Mouse (Mus musculus) liver, embryonic 15.5 days (tissue): ENCODE data around the gene Tnfsfm13. TPM values are rescaled to one million over a fixed set of nuclear protein-coding genes. Genes with fewer than 3 reads are reported as not detected.
A peak's percentile ranks its signal among the peaks of the same experiment; 100 is the strongest.

Experiments
- ATAC-seq: fragments of 200-750 bp; cut with Nextera tagmentation; 2 replicates; pipeline ENCODE4 v1.8.0; 2017; ENCODE audit warnings: moderate number of reproducible peaks, mild to moderate bottlenecking, moderate library complexity; ENCODE audit not compliant: insufficient read depth
- H3K27ac ChIP-seq: fragments of 300-500 bp; sonication (generic); replicated peaks from 2 replicates; pipeline ENCODE4 v1.5.1; 2015; ENCODE audit warnings: mild to moderate bottlenecking, inconsistent platforms
- H3K27me3 ChIP-seq: fragments of 300-500 bp; sonication (generic); 2 replicates; pipeline ENCODE4 v1.6.1; 2015; ENCODE audit warnings: mild to moderate bottlenecking, inconsistent platforms
- H3K36me3 ChIP-seq: fragments of 300-500 bp; sonication (generic); replicated peaks from 2 replicates; pipeline ENCODE4 v1.6.1; 2015; ENCODE audit warnings: moderate library complexity, mild to moderate bottlenecking, inconsistent platforms
- H3K4me1 ChIP-seq: fragments of 300-500 bp; sonication (generic); replicated peaks from 2 replicates; pipeline ENCODE4 v1.6.1; 2015; ENCODE audit warnings: inconsistent platforms
- H3K4me2 ChIP-seq: fragments of 300-500 bp; sonication (generic); 2 replicates; pipeline ENCODE4 v1.6.1; 2015; ENCODE audit warnings: moderate library complexity, mild to moderate bottlenecking, inconsistent platforms
- H3K4me3 ChIP-seq: fragments of 300-500 bp; sonication (generic); replicated peaks from 2 replicates; pipeline ENCODE4 v1.5.1; 2015; ENCODE audit warnings: mild to moderate bottlenecking, inconsistent platforms
- H3K9ac ChIP-seq: fragments of 300-500 bp; sonication (generic); 2 replicates; pipeline ENCODE4 v1.6.1; 2015; ENCODE audit warnings: moderate library complexity, mild to moderate bottlenecking, inconsistent platforms
- H3K9me3 ChIP-seq: fragments of 300-500 bp; sonication (generic); replicated peaks from 2 replicates; pipeline ENCODE4 v1.6.1; 2016; ENCODE audit warnings: inconsistent platforms
- WGBS: fragments of 180-500 bp; shearing (Covaris S2); methylation state at CpG from one replicate; pipeline ENCODE4 v1.1.7; 2015; ENCODE audit warnings: mixed read lengths; ENCODE audit not compliant: insufficient replicate concordance; 5-methylcytosine and 5-hydroxymethylcytosine counted together
- polyA plus RNA-seq: library from polyadenylated mRNA; unstranded; fragments of >200 nt; fragmentation: Nextera tagmentation; extraction: Ambion mirVana; gene quantifications from 2 replicates; pipeline ENCODE4 v1.2.1, GENCODE M21; 2015

Gene Tnfsfm13
- polyA plus RNA-seq, 1 experiment from 2014 or later = 0.89 TPM

- H3K4me1 ChIP-seq = peaks cover 39% of the 10 kb centered on the region
- no peaks in the 10 kb centered on the region for H3K27me3 ChIP-seq
- no peak overlapping the region for H3K27ac ChIP-seq
- no peaks in the 10 kb centered on the region for H3K9me3 ChIP-seq
- H3K36me3 ChIP-seq = no peaks in the 10 kb centered on the region
- H3K9ac ChIP-seq = no peak overlapping the region; the same call in 1 of the 2 replicates
- H3K4me2 ChIP-seq = no peak overlapping the region
- H3K4me3 ChIP-seq = no peak overlapping the region
- ATAC-seq = no peak
- 74% methylated on average over 5 of the region's 5 CpGs for WGBS
Measured at GRCm38 (mm10) chr11:69687061-69687460, 8.8 kb downstream of the Tnfsfm13 start.

GRCm38 (mm10) chr11:69686377-69686776 is 9.5 kb downstream of the Tnfsfm13 start:
- H3K4me2 ChIP-seq = no peak overlapping the region; the same call in 1 of the 2 replicates
- 41% methylated on average over 4 of the region's 4 CpGs for WGBS

GRCm38 (mm10) chr11:69685526-69686148 is 10.3 kb downstream of the Tnfsfm13 start, which contains the start of gene Tnfsf13:
TSS of gene Tnfsf13 (minus strand) at chr11:69685784.
- Histone ChIP-seq H3K9me3 (no peaks in the 10 kb centered on the region), H3K4me3 (no peak within 1 kb of the TSS), H3K27me3 (no peaks in the 10 kb centered on the region), H3K9ac (no peak within 1 kb of the TSS), H3K36me3 (no peaks in the 10 kb centered on the region), H3K4me1 (peaks cover 48% of the 10 kb centered on the region), H3K4me2 (no peak within 1 kb of the TSS; the same call in 1 of the 2 replicates), H3K27ac (peak within 1 kb of the TSS; percentile 70)
- ATAC-seq = no peak
- WGBS = 49% methylated on average over 10 of the region's 10 CpGs

More at GRCm38 (mm10) chr11:69686377-69686776, 9.5 kb downstream of the Tnfsfm13 start:
- ATAC-seq = no peak
- Histone ChIP-seq H3K4me3 (no peak overlapping the region), H3K9me3 (no peaks in the 10 kb centered on the region), H3K9ac (no peak overlapping the region), H3K4me1 (peaks cover 41% of the 10 kb centered on the region), H3K27me3 (no peaks in the 10 kb centered on the region), H3K27ac (0 out of 2 replicates have a peak overlapping the region, but pooled peaks have one; percentile 70), H3K36me3 (no peaks in the 10 kb centered on the region)

- Histone ChIP-seq H3K27ac (no peak overlapping the region), H3K4me2 (no peak overlapping the region), H3K9me3 (no peaks in the 10 kb centered on the region), H3K4me3 (no peak overlapping the region), H3K9ac (no peak overlapping the region), H3K36me3 (peaks cover 6% of the 10 kb centered on the region), H3K27me3 (no peaks in the 10 kb centered on the region), H3K4me1 (peaks cover 55% of the 10 kb centered on the region)
- WGBS = 82% methylated on average over 6 of the region's 6 CpGs
- no peak for ATAC-seq
Measured at GRCm38 (mm10) chr11:69684936-69685335, 11.0 kb downstream of the Tnfsfm13 start.

- Histone ChIP-seq H3K4me1 (peaks cover 60% of the 10 kb centered on the region), H3K27ac (no peak overlapping the region), H3K4me3 (no peak overlapping the region), H3K9me3 (no peaks in the 10 kb centered on the region), H3K27me3 (no peaks in the 10 kb centered on the region), H3K9ac (no peak overlapping the region), H3K36me3 (peaks cover 11% of the 10 kb centered on the region), H3K4me2 (no peak overlapping the region)
- WGBS = 62% methylated on average over 12 of the region's 12 CpGs
- ATAC-seq = no peak
Measured at GRCm38 (mm10) chr11:69684128-69684745, 11.7 kb downstream of the Tnfsfm13 start.

- no peak for ATAC-seq
- Histone ChIP-seq H3K9me3 (no peaks in the 10 kb centered on the region), H3K27ac (no peak overlapping the region), H3K9ac (no peak overlapping the region), H3K27me3 (no peaks in the 10 kb centered on the region), H3K4me3 (no peak overlapping the region), H3K4me2 (no peak overlapping the region), H3K4me1 (peaks cover 66% of the 10 kb centered on the region), H3K36me3 (peaks cover 17% of the 10 kb centered on the region)
- WGBS = 66% methylated on average over 7 of the region's 7 CpGs
Measured at GRCm38 (mm10) chr11:69683576-69683975, 12.3 kb downstream of the Tnfsfm13 start.

- Histone ChIP-seq H3K27ac (0 out of 2 replicates have a peak overlapping the region, but pooled peaks have one; percentile 93), H3K9me3 (no peaks in the 10 kb centered on the region), H3K4me3 (peak overlapping the region; percentile 86), H3K27me3 (no peaks in the 10 kb centered on the region), H3K4me2 (peak overlapping the region; percentile 88), H3K9ac (no peak overlapping the region), H3K4me1 (peaks cover 69% of the 10 kb centered on the region), H3K36me3 (peaks cover 23% of the 10 kb centered on the region)
- ATAC-seq = no peak
- WGBS = 28% methylated on average over 12 of the region's 12 CpGs
Measured at GRCm38 (mm10) chr11:69682840-69683533, 12.9 kb downstream of the Tnfsfm13 start.

GRCm38 (mm10) chr11:69682209-69682839 is 13.6 kb downstream of the Tnfsfm13 start:
- Histone ChIP-seq H3K36me3 (peaks cover 30% of the 10 kb centered on the region), H3K9me3 (no peaks in the 10 kb centered on the region), H3K27ac (peak overlapping the region; percentile 93), H3K4me2 (peak overlapping the region; percentile 88), H3K9ac (peak overlapping the region; percentile 86), H3K27me3 (no peaks in the 10 kb centered on the region), H3K4me3 (peak overlapping the region; percentile 86), H3K4me1 (peaks cover 70% of the 10 kb centered on the region)
- WGBS = 22% methylated on average over 24 of the region's 24 CpGs
- peak; percentile 22 for ATAC-seq

GRCm38 (mm10) chr11:69681314-69682208 is 14.3 kb downstream of the Tnfsfm13 start, which contains the start of gene Senp3:
TSS of gene Senp3 (minus strand) at chr11:69682084.
- under 1% methylated on average over 79 of the region's 80 CpGs for WGBS
- H3K4me1 ChIP-seq = peaks cover 64% of the 10 kb centered on the region

More at GRCm38 (mm10) chr11:69681314-69682208, 14.3 kb downstream of the Tnfsfm13 start, which contains the start of gene Senp3:
- Histone ChIP-seq H3K36me3 (peaks cover 37% of the 10 kb centered on the region), H3K4me2 (peak within 1 kb of the TSS; percentile 88), H3K27ac (peak within 1 kb of the TSS; percentile 93), H3K9me3 (no peaks in the 10 kb centered on the region), H3K27me3 (no peaks in the 10 kb centered on the region), H3K9ac (peak within 1 kb of the TSS; percentile 86), H3K4me3 (peak within 1 kb of the TSS; percentile 86)
- peak; percentile 94 for ATAC-seq
